Mouse (Mus musculus) lung, adult 2 months (tissue): ENCODE measurements around the gene Scrn2.

ENCODE experiments used
- CTCF ChIP-seq: fragments of 200-500 bp; IDR thresholded peaks from 2 replicates; pipeline ENCODE4 v1.5.1; 2011; ENCODE audit warnings: mild to moderate bottlenecking, low read length, control low read depth; ENCODE audit not compliant: insufficient read depth
- POLR2A ChIP-seq: fragments of 200-500 bp; IDR thresholded peaks from 2 replicates; pipeline ENCODE4 v1.6.1; 2011; ENCODE audit warnings: low read depth, mild to moderate bottlenecking, control low read depth, low read length, borderline replicate concordance; ENCODE audit errors: extremely low read depth

DNA sequence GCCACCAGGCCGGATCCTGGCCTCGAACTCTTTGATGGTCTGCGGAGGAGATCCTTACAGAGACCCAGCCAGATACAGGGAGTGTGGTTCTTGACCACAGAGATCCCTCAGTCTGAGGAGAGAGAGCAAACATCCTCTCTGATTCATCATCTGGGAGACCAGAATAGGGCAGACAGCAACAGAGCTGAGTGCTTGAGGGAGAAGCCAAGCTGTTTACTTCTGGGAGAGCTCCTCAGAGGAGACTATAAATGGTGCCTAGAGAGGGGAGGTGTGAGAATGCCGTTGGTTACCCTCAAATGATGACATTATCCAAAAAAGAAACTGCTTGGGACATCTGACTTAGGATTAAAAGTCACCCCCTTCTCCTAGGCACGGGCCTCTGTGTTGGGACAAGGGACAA, 38.2 kb upstream of the Scrn2 start:
- TF ChIP-seq CTCF (no peak), POLR2A (no peak)
